Mouse (Mus musculus) forebrain, embryonic 11.5 days (tissue): ENCODE measurements around the gene Dgka. TPM values are rescaled to one million over a fixed set of nuclear protein-coding genes. Genes with fewer than 3 reads are reported as not detected.
"Not testable (repeated sequence)": the region's sequence is repeated elsewhere in the genome, so short reads cannot be mapped to it uniquely, and the experiment has no call there.

Source experiments
- ATAC-seq: fragments of 200-750 bp; cut with Nextera tagmentation; replicated peaks from 2 replicates; pipeline ENCODE4 v1.8.0; 2017; ENCODE audit warnings: moderate TSS enrichment; ENCODE audit not compliant: low FRiP score
- DNase-seq: peaks from one replicate; pipeline ENCODE4 v3.0.0-alpha.2; 2017; ENCODE audit warnings: low spot score
- H3K27ac ChIP-seq: fragments of 300-500 bp; sonication (generic); 2 replicates; pipeline ENCODE4 v1.5.1; 2014; ENCODE audit warnings: low read depth, low read length
- H3K27me3 ChIP-seq: fragments of 300-500 bp; sonication (generic); 2 replicates; pipeline ENCODE4 v1.6.1; 2014; ENCODE audit warnings: mild to moderate bottlenecking, low read length, mixed read lengths; ENCODE audit not compliant: control insufficient read depth, insufficient read depth
- H3K36me3 ChIP-seq: fragments of 300-500 bp; sonication (generic); 2 replicates; pipeline ENCODE4 v1.6.1; 2014; ENCODE audit warnings: mild to moderate bottlenecking, low read length, moderate library complexity, mixed read lengths; ENCODE audit not compliant: control insufficient read depth, insufficient read depth
- H3K4me1 ChIP-seq: fragments of 300-500 bp; sonication (generic); replicated peaks from 2 replicates; pipeline ENCODE4 v1.6.1; 2014; ENCODE audit warnings: low read length, mixed read lengths; ENCODE audit not compliant: control insufficient read depth, insufficient read depth
- H3K4me2 ChIP-seq: fragments of 300-500 bp; sonication (generic); 2 replicates; pipeline ENCODE4 v1.6.1; 2014; ENCODE audit warnings: low read depth, mild to moderate bottlenecking, low read length, moderate library complexity, mixed read lengths; ENCODE audit not compliant: severe bottlenecking
- H3K4me3 ChIP-seq: fragments of 300-500 bp; sonication (generic); 2 replicates; pipeline ENCODE4 v1.5.1; 2014; ENCODE audit warnings: low read depth, low read length
- H3K9ac ChIP-seq: fragments of 300-500 bp; sonication (generic); 2 replicates; pipeline ENCODE4 v1.6.1; 2014; ENCODE audit warnings: low read length
- H3K9me3 ChIP-seq: fragments of 300-500 bp; sonication (generic); 2 replicates; pipeline ENCODE4 v1.6.1; 2016; ENCODE audit warnings: low read length, mixed read lengths; ENCODE audit not compliant: control insufficient read depth
- WGBS: fragments of 180-500 bp; shearing (Covaris S2); extraction: QIAGEN DNeasy Blood & Tissue Kit; methylation state at CpG from one replicate; pipeline ENCODE4 v1.1.7; 2014; 5-methylcytosine and 5-hydroxymethylcytosine counted together
- polyA plus RNA-seq: library from polyadenylated mRNA; unstranded; fragments of >200 nt; fragmentation: Nextera tagmentation; extraction: Ambion mirVana; gene quantifications from 2 replicates; pipeline ENCODE4 v1.2.1, GENCODE M21; 2014

Dgka gene
- polyA plus RNA-seq, 1 experiment from 2014 or later = 4.0 TPM

DNA sequence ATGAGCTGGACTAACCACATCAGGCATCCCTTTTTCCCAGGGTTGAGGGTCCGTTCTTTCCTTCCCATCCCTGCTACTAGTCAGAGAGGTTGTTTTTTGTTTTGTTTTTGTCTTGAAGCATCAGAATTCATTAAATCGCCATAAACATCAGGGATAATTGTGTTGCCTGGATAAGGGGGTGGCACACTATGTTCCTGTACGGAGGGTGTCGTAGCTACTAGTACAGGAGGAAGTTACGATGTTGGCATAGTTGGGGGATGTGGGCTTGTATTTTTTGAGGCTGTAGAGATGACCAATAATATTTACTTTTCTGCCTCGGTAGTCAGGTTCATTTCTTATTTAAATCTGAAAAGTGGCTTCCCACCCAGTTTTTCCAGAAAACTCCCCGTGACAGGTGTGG, 1.4 kb downstream of the Dgka start:
- DNase-seq (no peak), ATAC-seq (no peak)
- Histone ChIP-seq H3K4me1 (peaks cover 4% of the 10 kb centered on the region; the same call in 1 of the 2 replicates), H3K9ac (peak overlapping the region; percentile 52), H3K4me3 (peak overlapping the region; percentile 52), H3K9me3 (no peaks in the 10 kb centered on the region), H3K27ac (no peak overlapping the region), H3K4me2 (peak overlapping the region; percentile 94), H3K27me3 (peaks cover 24% of the 10 kb centered on the region), H3K36me3 (no peaks in the 10 kb centered on the region)
- WGBS = 11% methylated on average over 7 of the region's 7 CpGs

DNA sequence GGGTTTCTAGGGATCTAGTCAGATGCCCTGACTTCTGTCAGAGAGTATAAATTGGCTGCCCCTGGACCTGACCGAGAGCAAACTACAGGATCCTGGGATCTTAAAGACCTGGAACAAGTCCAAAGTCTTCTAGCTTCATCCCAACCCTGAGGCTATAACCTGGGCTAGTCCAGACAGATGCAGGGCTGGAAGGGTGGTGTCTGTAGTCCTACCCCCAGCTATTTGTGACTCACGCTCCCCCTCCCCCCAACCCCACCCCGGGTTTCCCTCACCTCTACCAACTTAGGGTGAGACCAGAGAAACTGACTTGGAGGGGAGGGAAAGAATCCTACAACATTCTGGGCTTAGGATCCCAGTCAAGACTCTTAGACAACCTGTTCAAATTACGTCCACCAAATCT, 2.0 kb downstream of the Dgka start:
- Histone ChIP-seq H3K36me3 (no peaks in the 10 kb centered on the region), H3K4me3 (no peak overlapping the region; the same call in 1 of the 2 replicates), H3K4me2 (no peak overlapping the region), H3K27ac (no peak overlapping the region), H3K9me3 (no peaks in the 10 kb centered on the region), H3K4me1 (peaks cover 4% of the 10 kb centered on the region; the same call in 1 of the 2 replicates), H3K27me3 (peaks cover 24% of the 10 kb centered on the region), H3K9ac (no peak overlapping the region)
- 55% methylated on average over 4 of the region's 4 CpGs for WGBS
- no peak for ATAC-seq
- DNase-seq = no peak

DNA sequence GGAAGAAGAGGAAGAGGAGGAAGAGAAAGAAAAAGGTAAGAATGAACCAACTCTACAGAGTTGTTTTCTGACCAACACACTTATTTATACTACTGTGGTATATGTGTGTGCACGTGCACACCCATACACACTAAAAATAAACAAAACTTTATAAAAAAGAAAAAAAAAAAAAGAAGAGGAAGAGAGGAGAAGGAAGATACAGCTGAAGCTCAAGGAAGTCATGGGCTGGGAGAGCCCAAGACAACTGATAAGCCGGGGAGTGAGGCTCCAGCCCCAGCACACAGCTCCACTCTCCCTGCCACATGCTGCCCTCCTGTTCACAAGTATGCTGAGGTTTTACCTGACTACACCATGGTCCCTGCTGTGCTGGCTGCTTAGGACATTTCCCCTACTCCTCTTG, 4.4 kb downstream of the Dgka start:
- Histone ChIP-seq H3K36me3 (no peaks in the 10 kb centered on the region), H3K4me2 (no peak overlapping the region), H3K9me3 (no peaks in the 10 kb centered on the region), H3K4me3 (no peak overlapping the region), H3K9ac (no peak overlapping the region), H3K27ac (no peak overlapping the region), H3K27me3 (peaks cover 22% of the 10 kb centered on the region), H3K4me1 (peaks cover 4% of the 10 kb centered on the region; the same call in 1 of the 2 replicates)
- DNase-seq = no peak
- WGBS = 79% methylated on average over 2 of the region's 2 CpGs
- no peak for ATAC-seq

DNA sequence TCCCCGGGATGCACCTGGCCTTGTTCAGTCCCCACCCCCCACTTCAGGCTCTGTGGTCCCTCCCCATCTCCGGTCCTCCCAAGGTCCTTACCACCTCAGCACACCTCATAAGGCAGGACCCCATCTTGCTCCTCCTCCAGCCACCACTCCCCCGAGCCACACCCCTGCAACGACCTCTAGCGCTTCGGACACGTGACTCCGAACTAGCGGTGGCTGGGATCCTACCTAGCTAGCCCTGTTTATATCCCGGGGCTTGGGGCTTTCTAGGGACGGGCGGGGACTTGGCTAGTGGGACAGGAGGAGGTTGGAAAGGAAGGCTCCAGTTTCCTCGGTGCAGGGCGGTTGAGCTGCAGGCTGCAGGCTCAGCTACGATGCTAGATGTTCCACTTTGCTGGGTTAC, 7.2 kb downstream of the Dgka start:
- Histone ChIP-seq H3K4me1 (no peaks in the 10 kb centered on the region), H3K9me3 (no peaks in the 10 kb centered on the region), H3K27me3 (0 out of 2 replicates have a peak, but pooled peaks cover 2% of the 10 kb centered on the region), H3K4me3 (peak overlapping the region; percentile 1; the same call in 1 of the 2 replicates), H3K4me2 (peak overlapping the region; percentile 24; the same call in 1 of the 2 replicates), H3K9ac (no peak overlapping the region; the same call in 1 of the 2 replicates), H3K27ac (no peak overlapping the region), H3K36me3 (no peaks in the 10 kb centered on the region)
- ATAC-seq (0 out of 2 replicates have a peak, but pooled peaks have one; percentile 42), DNase-seq (peak; percentile 57)
- WGBS = 8% methylated on average over 15 of the region's 15 CpGs

DNA sequence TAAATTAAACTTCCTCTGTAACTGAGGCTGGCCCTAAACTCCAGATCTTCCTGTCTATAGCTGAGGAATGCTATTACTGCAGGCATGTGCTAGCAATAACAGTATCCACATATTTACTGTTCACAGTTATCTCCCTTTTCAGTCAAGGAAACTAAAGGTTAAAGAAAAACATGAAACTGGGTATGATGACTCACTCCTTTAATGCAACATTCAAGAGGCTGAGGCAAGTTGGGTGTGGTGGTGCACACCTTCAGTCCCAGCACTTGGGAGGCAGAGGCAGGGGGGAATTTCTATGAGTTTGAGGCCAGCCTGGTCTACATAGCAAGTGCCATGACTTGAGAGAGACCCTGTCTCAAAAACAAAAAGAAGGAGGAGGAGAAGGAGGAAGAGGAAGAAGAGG, 12.7 kb downstream of the Dgka start:
- Histone ChIP-seq H3K4me1 (no peaks in the 10 kb centered on the region), H3K9me3 (no peaks in the 10 kb centered on the region), H3K9ac (no peak overlapping the region), H3K36me3 (no peaks in the 10 kb centered on the region), H3K27ac (no peak overlapping the region), H3K27me3 (no peaks in the 10 kb centered on the region), H3K4me2 (no peak overlapping the region), H3K4me3 (no peak overlapping the region)
- DNase-seq = no peak
- no peak for ATAC-seq

DNA sequence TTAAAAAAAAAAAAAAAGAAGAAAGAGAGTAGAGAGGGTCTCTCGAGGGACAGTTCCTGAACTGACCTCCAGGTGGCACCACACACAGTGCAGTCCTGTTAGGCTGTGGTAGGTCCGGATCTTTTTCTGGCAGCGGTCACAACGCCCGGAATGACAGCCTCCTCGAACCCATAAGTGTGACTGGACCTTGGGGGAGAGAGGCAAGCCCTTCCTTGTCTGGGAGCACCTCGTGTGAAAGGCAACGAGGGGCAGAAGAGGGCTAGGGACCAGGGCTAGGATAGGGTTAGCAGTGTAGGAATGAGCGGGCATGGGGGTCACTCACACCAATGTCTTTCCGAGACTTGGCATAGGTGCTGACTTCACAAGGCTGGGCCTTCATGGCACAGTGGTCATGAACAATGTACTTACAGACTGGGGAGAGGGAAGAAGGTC, 13.6 kb downstream of the Dgka start:
- Histone ChIP-seq H3K27ac (no peak overlapping the region), H3K4me2 (no peak overlapping the region)
- WGBS = 19% methylated on average over 10 of the region's 10 CpGs

DNA sequence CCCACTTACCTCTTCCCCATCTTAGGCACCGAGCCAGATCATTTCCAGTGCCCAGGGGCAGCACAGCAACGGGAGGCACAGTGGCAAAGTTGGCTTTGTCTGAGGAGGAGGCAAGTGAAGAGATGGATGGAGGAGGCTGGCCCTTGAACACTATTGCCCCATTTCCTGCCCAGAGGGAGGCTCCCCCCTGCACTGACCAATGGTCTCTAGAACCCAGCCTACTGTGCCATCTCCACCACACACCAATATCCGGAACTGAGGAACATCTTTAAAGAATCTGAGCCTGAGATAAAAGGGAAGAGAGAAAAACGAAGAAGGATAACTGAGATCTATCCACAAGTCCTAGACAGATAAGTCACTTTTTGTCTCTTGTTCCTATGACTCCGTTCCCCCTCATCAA, 16.6 kb downstream of the Dgka start:
- H3K9me3 ChIP-seq = no peaks in the 10 kb centered on the region
- WGBS = 83% methylated on average over 5 of the region's 5 CpGs
- H3K27me3 ChIP-seq = no peaks in the 10 kb centered on the region
- H3K4me3 ChIP-seq = no peak overlapping the region
- DNase-seq (no peak), ATAC-seq (no peak)
- H3K36me3 ChIP-seq = no peaks in the 10 kb centered on the region
- H3K4me2 ChIP-seq = no peak overlapping the region
- H3K27ac ChIP-seq = no peak overlapping the region
- no peaks in the 10 kb centered on the region for H3K4me1 ChIP-seq
- no peak overlapping the region for H3K9ac ChIP-seq

More for the DNA sequence above, 13.6 kb downstream of the Dgka start:
- H3K9me3 ChIP-seq = no peaks in the 10 kb centered on the region
- peak; percentile 83 for DNase-seq
- ATAC-seq = peak; percentile 79; the same call in 1 of the 2 replicates
- no peaks in the 10 kb centered on the region for H3K4me1 ChIP-seq
- no peaks in the 10 kb centered on the region for H3K36me3 ChIP-seq
- H3K27me3 ChIP-seq = no peaks in the 10 kb centered on the region
- H3K4me3 ChIP-seq = no peak overlapping the region
- H3K9ac ChIP-seq = no peak overlapping the region

DNA sequence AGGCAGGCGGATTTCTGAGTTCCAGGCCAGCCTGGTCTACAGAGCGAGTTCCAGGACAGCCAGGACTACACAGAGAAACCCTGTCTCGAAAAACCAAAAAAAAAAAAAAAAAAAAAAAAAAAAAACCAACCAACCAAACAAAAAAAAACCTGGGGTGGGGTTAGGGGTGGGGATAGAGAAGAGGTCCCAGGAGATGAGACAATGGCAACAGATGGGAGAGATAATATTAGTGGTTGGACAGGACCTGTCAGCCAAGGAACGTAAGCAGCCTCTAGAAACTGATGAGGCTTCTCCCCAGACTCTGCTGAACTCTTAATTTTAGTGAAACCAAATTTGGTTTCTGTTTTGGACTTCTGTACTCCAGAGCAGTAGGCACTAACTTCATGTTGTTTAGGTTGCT, 19.2 kb downstream of the Dgka start:
- H3K9me3 ChIP-seq, H3K9ac ChIP-seq, DNase-seq, H3K27me3 ChIP-seq, H3K4me2 ChIP-seq, H3K27ac ChIP-seq, H3K4me3 ChIP-seq, ATAC-seq, H3K4me1 ChIP-seq, H3K36me3 ChIP-seq: not testable (repeated sequence)
- 76% methylated on average over 3 of the region's 4 CpGs for WGBS
